Mouse (Mus musculus): Measurements from ENCODE around the gene Sptb.

DNA sequence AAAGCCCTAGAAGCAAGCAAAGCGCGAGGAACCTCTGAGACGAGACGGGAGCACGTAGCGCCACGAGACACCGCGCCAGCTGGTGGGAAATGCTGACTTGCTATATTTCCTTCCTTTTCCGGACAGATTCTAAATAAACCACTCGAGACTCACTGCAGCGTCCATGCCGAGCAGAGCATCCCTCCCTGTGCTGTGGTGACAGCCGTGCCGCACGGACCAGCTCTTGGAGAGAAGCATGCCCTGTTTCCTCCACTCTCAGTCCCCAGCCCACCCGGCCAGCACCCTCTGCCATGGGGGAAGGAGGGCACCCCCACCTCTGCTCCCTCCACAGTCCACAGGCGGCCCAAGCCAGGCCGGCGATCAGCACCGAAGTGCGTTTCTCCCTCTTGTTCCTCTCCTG is 33.9 kb downstream of the Sptb start:
- no peak for TF ChIP-seq CTCF (IDR thresholded peaks at IDR 0.05; ENCODE audit: insufficient read depth, low read length)
- no peak for TF ChIP-seq POLR2A (IDR thresholded peaks at IDR 0.05; ENCODE audit: borderline replicate concordance, extremely low read depth, low read depth, low read length)
